Mouse (Mus musculus) natural killer cell, adult 2 months (primary cell): Measurements from ENCODE around the gene Ercc5.

Source experiments
- DNase-seq, 2 experiments: peaks; one replicate each; pipeline ENCODE4 v3.0.0; 2022; ENCODE audit warnings: low spot score in 2 of 2

Ercc5 gene

GRCm38 (mm10) chr1:44173903-44174302, 26.4 kb downstream of the Ercc5 start:
- DNase-seq = no peak

- DNase-seq = no peak
Measured at GRCm38 (mm10) chr1:44178086-44178485, 30.5 kb downstream of the Ercc5 start.

- DNase-seq = no peak
Measured at GRCm38 (mm10) chr1:44186396-44186795, 38.9 kb downstream of the Ercc5 start.

GRCm38 (mm10) chr1:44198273-44199171, 51.0 kb downstream of the Ercc5 start:
- DNase-seq = no peak

GRCm38 (mm10) chr1:44202876-44203275, 55.3 kb downstream of the Ercc5 start:
- no peak for DNase-seq

GRCm38 (mm10) chr1:44214443-44214842, 66.9 kb downstream of the Ercc5 start:
- no peak for DNase-seq

- DNase-seq = no peak
Measured at GRCm38 (mm10) chr1:44216352-44217116, 69.0 kb downstream of the Ercc5 start.

- DNase-seq = no peak
Measured at GRCm38 (mm10) chr1:44217118-44217517, 69.6 kb downstream of the Ercc5 start.

- no peak for DNase-seq
Measured at GRCm38 (mm10) chr1:44218876-44219275, 71.3 kb downstream of the Ercc5 start, which contains the start of gene Mettl21e. Gene Mettl21e, minus strand, starts transcription at chr1:44218961.

GRCm38 (mm10) chr1:44229044-44229443, 81.5 kb downstream of the Ercc5 start:
- DNase-seq = no peak
